Mouse (Mus musculus): ENCODE data around the gene Il1b. TPM values are rescaled to one million over a fixed set of nuclear protein-coding genes. Genes with fewer than 3 reads are reported as not detected.

Gene Il1b
- 2.8 TPM for polyA plus RNA-seq (2014; fragmentation: Illumina TruSeq; extraction: RNeasy Lipid Tissue Mini Kit (QIAGEN cat#74804); ENCODE audit: low read depth, low replicate concordance)

DNA sequence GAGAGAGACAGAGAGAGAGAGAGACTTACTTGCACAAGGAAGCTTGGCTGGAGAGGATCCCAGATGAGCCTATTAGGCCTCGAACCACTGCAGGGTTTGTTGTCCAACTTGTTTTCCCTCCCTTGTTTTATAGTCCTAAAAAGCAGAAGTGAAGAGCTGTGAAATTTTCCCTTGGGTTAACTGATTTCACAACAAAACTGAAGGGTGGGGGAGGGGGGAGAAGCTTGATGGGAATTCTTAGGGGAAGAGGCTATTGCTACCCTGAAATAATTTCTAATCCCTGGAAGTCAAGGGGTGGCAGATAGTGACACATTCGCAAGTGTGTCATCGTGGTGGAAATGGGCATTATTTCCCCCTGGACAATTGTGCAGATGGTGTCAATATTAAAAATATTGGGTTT lies at the start of gene Il1b:
Il1b (minus strand) TSS at position 101 of the 400 bp plus-strand sequence.

Other genes with a start within 250 kb of the Il1b start
- 5.1 TPM for gene Chchd5, start 241.4 kb downstream of the Il1b start, polyA plus RNA-seq (2014; fragmentation: Illumina TruSeq; extraction: RNeasy Lipid Tissue Mini Kit (QIAGEN cat#74804); ENCODE audit: low read depth, low replicate concordance)
- 15.3 TPM for gene Slc20a1, start 172.4 kb downstream of the Il1b start, polyA plus RNA-seq (2014; fragmentation: Illumina TruSeq; extraction: RNeasy Lipid Tissue Mini Kit (QIAGEN cat#74804); ENCODE audit: low read depth, low replicate concordance)
- 6.8 TPM for gene Ckap2l, start 73.9 kb downstream of the Il1b start, polyA plus RNA-seq (2014; fragmentation: Illumina TruSeq; extraction: RNeasy Lipid Tissue Mini Kit (QIAGEN cat#74804); ENCODE audit: low read depth, low replicate concordance)
- gene Il1a, start 61.2 kb downstream of the Il1b start, polyA plus RNA-seq (2014; fragmentation: Illumina TruSeq; extraction: RNeasy Lipid Tissue Mini Kit (QIAGEN cat#74804); ENCODE audit: low read depth, low replicate concordance): not detected
- not detected for gene F830045P16Rik, start 165.5 kb upstream of the Il1b start, polyA plus RNA-seq (2014; fragmentation: Illumina TruSeq; extraction: RNeasy Lipid Tissue Mini Kit (QIAGEN cat#74804); ENCODE audit: low read depth, low replicate concordance)
- gene Sirpa, start 221.7 kb upstream of the Il1b start, polyA plus RNA-seq (2014; fragmentation: Illumina TruSeq; extraction: RNeasy Lipid Tissue Mini Kit (QIAGEN cat#74804); ENCODE audit: low read depth, low replicate concordance): 37.0 TPM